Mouse (Mus musculus): ENCODE data around the gene Mfsd13b. TPM values are rescaled to one million over a fixed set of nuclear protein-coding genes. Genes with fewer than 3 reads are reported as not detected.

The Mfsd13b gene
- polyA plus RNA-seq, 1 experiment from 2014 or later = 0.63 TPM

DNA sequence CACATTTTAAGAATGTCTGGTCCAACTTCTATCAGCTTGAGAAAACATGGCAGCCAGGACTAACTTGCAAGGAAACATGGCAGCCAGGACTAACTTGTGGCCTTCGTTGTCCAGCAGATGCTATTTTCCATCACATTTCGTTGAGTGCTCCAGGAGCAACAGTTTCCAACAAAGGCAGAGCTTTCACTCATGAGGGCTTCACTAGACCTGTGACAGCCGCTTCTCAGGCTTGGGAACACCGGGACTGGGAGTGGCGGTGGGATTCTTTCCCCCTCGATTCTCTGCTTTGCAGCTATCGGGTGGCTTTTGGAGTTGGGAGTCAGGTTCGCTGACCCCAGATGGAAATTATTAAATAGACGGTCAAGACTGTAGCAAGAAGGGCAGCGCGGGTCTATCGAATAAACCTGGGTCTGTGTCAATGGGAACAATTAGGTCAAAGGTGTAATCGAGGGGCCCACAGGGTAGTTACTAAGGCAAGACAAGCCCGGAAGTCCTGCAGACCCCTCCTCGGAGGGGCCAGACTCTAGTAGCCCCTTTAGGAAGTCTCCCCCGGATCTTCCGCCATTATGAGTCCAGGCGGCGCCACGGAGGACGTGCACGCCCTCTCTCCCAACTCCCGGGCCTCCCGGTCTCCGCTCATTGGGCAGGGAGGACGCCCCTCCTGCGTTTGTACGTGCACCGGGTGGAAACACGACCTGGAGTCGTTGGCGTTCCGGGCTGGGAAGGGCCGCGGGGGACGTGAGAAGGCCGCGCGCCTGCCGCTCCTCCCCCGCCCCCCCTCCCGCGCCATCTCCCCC, 51.7 kb downstream of the Mfsd13b start, which contains the start of gene Mettl9:
Gene Mettl9, plus strand, starts transcription at position 590 of the 797 bp plus-strand sequence.
- DNase-seq (ENCODE audit: low spot score) = peak; percentile 98
- peak within 1 kb of the TSS; percentile 78 for H3K4me3 ChIP-seq
- peaks cover 35% of the 10 kb centered on the region for H3K4me1 ChIP-seq
- H3K27ac ChIP-seq (replicated peaks) = peak within 1 kb of the TSS; percentile 100
- no peaks in the 10 kb centered on the region for H3K9me3 ChIP-seq (replicated peaks)
- H3K27me3 ChIP-seq (ENCODE audit: low read depth, poor library complexity, severe bottlenecking) = peaks cover 23% of the 10 kb centered on the region
- 2% methylated on average over 42 of the region's 43 CpGs for WGBS
- 0 out of 2 replicates have a peak, but pooled peaks cover 4% of the 10 kb centered on the region for H3K36me3 ChIP-seq

- H3K4me1 ChIP-seq = peaks cover 35% of the 10 kb centered on the region
- H3K36me3 ChIP-seq = 0 out of 2 replicates have a peak, but pooled peaks cover 4% of the 10 kb centered on the region
- peak overlapping the region; percentile 78 for H3K4me3 ChIP-seq
- WGBS = under 1% methylated on average over 50 of the region's 63 CpGs
- peaks cover 23% of the 10 kb centered on the region for H3K27me3 ChIP-seq (ENCODE audit: low read depth, poor library complexity, severe bottlenecking)
- no peak for DNase-seq (ENCODE audit: low spot score)
- H3K27ac ChIP-seq (replicated peaks) = peak overlapping the region; percentile 100
- no peaks in the 10 kb centered on the region for H3K9me3 ChIP-seq (replicated peaks)
Observed at GRCm38 (mm10) chr7:121034701-121035141, 52.4 kb downstream of the Mfsd13b start.

GRCm38 (mm10) chr7:121035161-121035721, 52.9 kb downstream of the Mfsd13b start:
- Histone ChIP-seq H3K36me3 (0 out of 2 replicates have a peak, but pooled peaks cover 4% of the 10 kb centered on the region), H3K4me3 (peak overlapping the region; percentile 78), H3K27me3 (ENCODE audit: low read depth, poor library complexity, severe bottlenecking) (peaks cover 21% of the 10 kb centered on the region), H3K27ac (replicated peaks) (peak overlapping the region; percentile 100), H3K9me3 (replicated peaks) (no peaks in the 10 kb centered on the region), H3K4me1 (peaks cover 35% of the 10 kb centered on the region)
- under 1% methylated on average over 24 of the region's 24 CpGs for WGBS
- DNase-seq (ENCODE audit: low spot score) = no peak

DNA sequence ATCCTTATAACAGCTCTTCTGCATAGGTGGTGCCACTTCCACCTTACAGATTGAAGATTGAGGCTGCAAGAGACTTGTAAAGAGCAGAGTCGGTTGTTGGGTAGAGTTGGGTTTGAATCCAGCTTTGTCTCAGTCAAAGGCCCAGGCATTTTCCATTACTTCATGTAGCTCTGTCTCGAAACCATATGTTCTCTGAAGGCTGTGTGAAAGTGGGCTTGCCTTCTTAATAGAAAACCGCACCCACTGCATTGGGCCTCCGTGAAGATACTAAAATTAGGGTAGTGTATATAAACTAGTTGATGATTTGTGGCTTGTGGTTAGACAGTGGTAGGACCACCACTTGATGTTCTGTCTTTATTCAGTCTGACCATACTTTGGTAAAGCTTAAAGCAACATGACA, 58.3 kb downstream of the Mfsd13b start:
- Histone ChIP-seq H3K36me3 (peaks cover 22% of the 10 kb centered on the region), H3K9me3 (replicated peaks) (no peaks in the 10 kb centered on the region), H3K4me3 (no peak overlapping the region), H3K27ac (replicated peaks) (no peak overlapping the region), H3K27me3 (ENCODE audit: low read depth, poor library complexity, severe bottlenecking) (no peaks in the 10 kb centered on the region), H3K4me1 (peaks cover 28% of the 10 kb centered on the region)
- WGBS = 92% methylated on average over 4 of the region's 4 CpGs
- no peak for DNase-seq (ENCODE audit: low spot score)

- H3K4me3 ChIP-seq = no peak overlapping the region
- 83% methylated on average over 1 of the region's 1 CpGs for WGBS
- peaks cover 14% of the 10 kb centered on the region for H3K4me1 ChIP-seq
Observed at GRCm38 (mm10) chr7:121041989-121042388, 59.7 kb downstream of the Mfsd13b start.

GRCm38 (mm10) chr7:121043004-121043403, 60.7 kb downstream of the Mfsd13b start:
- H3K4me1 ChIP-seq = peaks cover 4% of the 10 kb centered on the region; the same call in 1 of the 2 replicates
- H3K4me3 ChIP-seq = no peak overlapping the region
- peaks cover 19% of the 10 kb centered on the region for H3K36me3 ChIP-seq
- WGBS = 96% methylated on average over 3 of the region's 3 CpGs
- H3K9me3 ChIP-seq (replicated peaks) = no peaks in the 10 kb centered on the region
- DNase-seq (ENCODE audit: low spot score) = no peak
- no peak overlapping the region for H3K27ac ChIP-seq (replicated peaks)
- no peaks in the 10 kb centered on the region for H3K27me3 ChIP-seq (ENCODE audit: low read depth, poor library complexity, severe bottlenecking)

More at GRCm38 (mm10) chr7:121041989-121042388, 59.7 kb downstream of the Mfsd13b start:
- Histone ChIP-seq H3K27me3 (ENCODE audit: low read depth, poor library complexity, severe bottlenecking) (no peaks in the 10 kb centered on the region), H3K36me3 (peaks cover 17% of the 10 kb centered on the region), H3K27ac (replicated peaks) (no peak overlapping the region), H3K9me3 (replicated peaks) (no peaks in the 10 kb centered on the region)
- no peak for DNase-seq (ENCODE audit: low spot score)

DNA sequence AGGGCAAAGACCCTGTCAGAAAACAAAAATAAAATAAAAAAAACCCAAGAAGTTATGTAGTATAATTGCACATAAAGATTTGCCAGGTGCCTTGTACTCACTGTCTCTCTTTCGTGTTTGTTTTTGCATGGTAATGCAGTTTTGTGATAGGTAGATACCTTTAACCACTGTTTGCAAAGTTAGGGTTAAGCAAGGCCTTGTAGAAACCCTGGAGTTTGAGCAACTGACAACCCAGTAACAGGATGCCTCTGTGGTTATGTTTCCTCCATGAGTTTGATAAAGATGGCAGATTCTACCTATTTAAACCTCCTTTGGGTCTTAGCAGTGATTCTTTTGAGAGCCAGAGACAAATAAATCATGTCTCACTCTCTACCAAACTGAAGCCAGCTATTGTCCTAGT, 61.2 kb downstream of the Mfsd13b start:
- 0 out of 2 replicates have a peak, but pooled peaks cover 2% of the 10 kb centered on the region for H3K4me1 ChIP-seq
- H3K9me3 ChIP-seq (replicated peaks) = no peaks in the 10 kb centered on the region
- no peak for DNase-seq (ENCODE audit: low spot score)
- H3K4me3 ChIP-seq = no peak overlapping the region
- WGBS = 93% methylated on average over 1 of the region's 1 CpGs
- H3K36me3 ChIP-seq = peaks cover 24% of the 10 kb centered on the region
- no peaks in the 10 kb centered on the region for H3K27me3 ChIP-seq (ENCODE audit: low read depth, poor library complexity, severe bottlenecking)
- no peak overlapping the region for H3K27ac ChIP-seq (replicated peaks)

DNA sequence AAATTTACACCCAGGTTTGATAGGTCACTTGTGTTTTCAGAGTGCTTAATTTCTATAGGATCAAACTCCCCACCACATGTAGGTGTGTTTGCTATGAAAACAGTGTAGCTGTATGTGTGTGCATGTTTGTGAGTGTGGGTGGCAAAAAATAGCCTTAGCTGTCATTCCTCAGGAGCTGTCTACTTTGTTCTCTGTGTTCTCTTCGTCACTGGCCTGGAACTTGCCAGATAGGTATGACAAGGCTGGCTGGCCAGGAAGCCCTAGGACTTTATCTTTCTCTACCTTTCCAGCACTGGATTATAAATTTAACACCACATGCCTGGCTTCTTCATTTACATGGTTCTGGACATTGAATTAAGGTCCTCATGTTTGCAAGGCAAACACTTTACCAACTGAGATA, 61.9 kb downstream of the Mfsd13b start:
- H3K27me3 ChIP-seq (ENCODE audit: low read depth, poor library complexity, severe bottlenecking) = no peaks in the 10 kb centered on the region
- WGBS = 91% methylated on average over 1 of the region's 1 CpGs
- H3K4me3 ChIP-seq = no peak overlapping the region
- H3K4me1 ChIP-seq = no peaks in the 10 kb centered on the region
- peaks cover 31% of the 10 kb centered on the region for H3K36me3 ChIP-seq
- no peaks in the 10 kb centered on the region for H3K9me3 ChIP-seq (replicated peaks)
- no peak for DNase-seq (ENCODE audit: low spot score)
- H3K27ac ChIP-seq (replicated peaks) = no peak overlapping the region

DNA sequence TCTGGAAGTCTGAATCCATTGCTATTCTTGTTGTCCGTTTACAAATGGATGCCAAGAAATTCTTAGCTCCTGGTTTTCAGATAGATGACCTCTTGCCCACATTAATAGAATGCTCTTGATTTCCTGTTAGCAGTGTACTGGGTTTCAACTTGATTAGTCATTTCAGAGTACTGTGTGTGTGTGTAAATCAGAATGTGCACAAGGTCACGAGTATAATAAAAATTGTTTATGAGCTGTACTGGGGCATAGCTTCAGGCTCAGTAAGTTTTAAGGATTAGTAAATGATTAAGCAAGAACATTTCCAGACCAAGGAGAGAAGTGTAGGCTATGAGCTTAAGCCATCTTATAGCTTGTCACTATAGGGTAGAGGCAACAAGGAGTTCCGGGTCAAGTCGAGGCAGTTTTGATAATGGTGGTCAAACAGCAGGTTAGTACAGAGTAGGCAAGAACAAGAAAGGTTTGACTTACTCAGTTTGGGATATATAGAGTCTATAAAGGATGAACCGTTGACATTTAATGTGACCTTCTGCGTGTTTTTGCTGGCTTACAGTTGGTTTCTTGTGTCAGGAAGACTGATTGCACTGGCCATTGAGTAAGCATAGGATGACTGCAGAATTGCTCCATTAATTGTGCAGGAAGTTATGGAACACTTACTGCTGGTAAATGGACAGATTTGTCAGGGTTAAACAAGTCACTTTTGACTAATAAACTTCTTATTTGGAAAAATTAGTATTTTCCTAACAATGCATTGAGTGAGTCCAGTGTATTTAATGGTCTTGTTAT, 63.6 kb downstream of the Mfsd13b start:
- no peaks in the 10 kb centered on the region for H3K4me1 ChIP-seq
- DNase-seq (ENCODE audit: low spot score) = no peak
- peaks cover 48% of the 10 kb centered on the region for H3K36me3 ChIP-seq
- 92% methylated on average over 6 of the region's 6 CpGs for WGBS
- H3K9me3 ChIP-seq (replicated peaks) = no peaks in the 10 kb centered on the region
- no peak overlapping the region for H3K27ac ChIP-seq (replicated peaks)
- no peaks in the 10 kb centered on the region for H3K27me3 ChIP-seq (ENCODE audit: low read depth, poor library complexity, severe bottlenecking)
- H3K4me3 ChIP-seq = no peak overlapping the region

GRCm38 (mm10) chr7:121047624-121048023, 65.3 kb downstream of the Mfsd13b start:
- H3K36me3 ChIP-seq = peaks cover 63% of the 10 kb centered on the region
- H3K4me1 ChIP-seq = no peaks in the 10 kb centered on the region
- 97% methylated on average over 2 of the region's 2 CpGs for WGBS
- no peak overlapping the region for H3K4me3 ChIP-seq
- H3K27me3 ChIP-seq (ENCODE audit: low read depth, poor library complexity, severe bottlenecking) = no peaks in the 10 kb centered on the region
- H3K9me3 ChIP-seq (replicated peaks) = no peaks in the 10 kb centered on the region
- no peak for DNase-seq (ENCODE audit: low spot score)
- H3K27ac ChIP-seq (replicated peaks) = no peak overlapping the region

DNA sequence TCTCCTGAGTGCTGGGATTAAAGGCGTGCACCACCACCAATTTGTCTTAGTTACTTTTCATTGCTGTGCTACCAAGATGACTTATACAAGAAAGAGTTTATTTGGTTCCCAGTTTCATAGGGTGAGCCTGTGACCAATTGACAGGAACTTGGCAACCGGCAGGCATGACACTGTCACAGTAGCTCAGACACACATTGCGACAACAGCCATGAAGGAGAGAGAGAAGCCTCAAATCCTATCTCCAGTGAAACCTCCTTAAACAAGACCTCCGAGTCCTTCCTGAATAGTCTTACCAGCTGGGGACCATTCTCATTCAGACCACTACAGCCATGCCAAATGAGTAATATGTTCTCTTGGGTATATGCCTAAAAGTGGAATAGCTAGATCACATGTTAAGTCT, 70.8 kb downstream of the Mfsd13b start:
- no peaks in the 10 kb centered on the region for H3K4me1 ChIP-seq
- no peak overlapping the region for H3K27ac ChIP-seq (replicated peaks)
- WGBS = 92% methylated on average over 4 of the region's 4 CpGs
- H3K27me3 ChIP-seq (ENCODE audit: low read depth, poor library complexity, severe bottlenecking) = no peaks in the 10 kb centered on the region
- H3K9me3 ChIP-seq (replicated peaks) = no peaks in the 10 kb centered on the region
- no peak for DNase-seq (ENCODE audit: low spot score)
- no peak overlapping the region for H3K4me3 ChIP-seq
- H3K36me3 ChIP-seq = peaks cover 99% of the 10 kb centered on the region

DNA sequence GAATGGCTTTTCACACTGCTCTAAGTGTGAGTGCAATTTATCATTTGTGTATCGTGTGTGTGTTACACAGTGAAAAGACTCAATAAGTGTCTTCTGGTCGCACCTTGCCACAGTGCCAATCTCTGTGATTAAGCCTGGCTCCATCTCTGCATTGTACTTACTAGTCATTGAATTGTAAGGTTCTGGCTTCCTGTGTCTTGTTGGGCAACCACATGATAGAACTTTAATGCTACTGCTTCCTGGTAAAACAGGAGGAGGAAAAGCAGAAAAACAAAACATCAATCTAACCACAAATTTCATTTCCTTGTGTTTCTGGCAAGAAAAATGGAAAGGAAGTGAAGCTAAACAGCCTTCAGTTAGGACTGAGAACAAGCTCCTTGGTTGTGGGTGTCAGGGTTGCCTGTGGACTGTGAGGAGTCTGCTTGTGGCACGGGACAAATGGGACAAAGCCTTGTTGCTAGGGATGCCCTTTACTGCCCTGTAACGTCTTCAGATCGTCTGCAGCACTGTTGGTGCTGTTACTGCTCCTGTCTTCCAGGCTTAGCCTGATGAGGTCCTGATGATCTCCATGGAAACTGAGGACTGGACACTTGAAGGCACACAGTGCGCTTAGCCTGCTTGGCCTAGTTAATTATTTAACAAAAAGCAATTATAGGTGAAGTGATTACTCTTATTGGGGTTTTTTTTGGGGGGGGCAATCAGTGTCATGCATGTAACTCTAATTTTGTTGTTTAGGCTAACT, 77.3 kb downstream of the Mfsd13b start:
- 78% methylated on average over 6 of the region's 6 CpGs for WGBS
- H3K27ac ChIP-seq (replicated peaks) = no peak overlapping the region
- no peak for DNase-seq (ENCODE audit: low spot score)
- H3K4me3 ChIP-seq = no peak overlapping the region
- peaks cover 70% of the 10 kb centered on the region for H3K36me3 ChIP-seq
- no peaks in the 10 kb centered on the region for H3K9me3 ChIP-seq (replicated peaks)
- no peaks in the 10 kb centered on the region for H3K4me1 ChIP-seq
- no peaks in the 10 kb centered on the region for H3K27me3 ChIP-seq (ENCODE audit: low read depth, poor library complexity, severe bottlenecking)

Data from midbrain, embryonic 10.5 days (tissue).